Mouse (Mus musculus) hindbrain, postnatal 0 days (tissue): ENCODE results near the gene Fchsd2. TPM values are rescaled to one million over a fixed set of nuclear protein-coding genes. Genes with fewer than 3 reads are reported as not detected.

Source experiments
- ATAC-seq: fragments of 200-750 bp; cut with Nextera tagmentation; 2 replicates; pipeline ENCODE4 v1.8.0; 2017; ENCODE audit warnings: mild to moderate bottlenecking, moderate TSS enrichment, moderate library complexity
- DNase-seq: peaks from one replicate; pipeline ENCODE4 v3.0.0-alpha.2; 2015; ENCODE audit warnings: low spot score
- H3K27ac ChIP-seq: fragments of 300-500 bp; sonication (generic); 2 replicates; pipeline ENCODE4 v1.5.1; 2014; ENCODE audit warnings: mild to moderate bottlenecking
- H3K27me3 ChIP-seq: fragments of 300-500 bp; sonication (generic); 2 replicates; pipeline ENCODE4 v1.6.1; 2014; ENCODE audit warnings: low read length, mixed read lengths; ENCODE audit not compliant: insufficient read depth
- H3K36me3 ChIP-seq: fragments of 300-500 bp; sonication (generic); 2 replicates; pipeline ENCODE4 v1.6.1; 2014; ENCODE audit warnings: low read length, mixed read lengths; ENCODE audit not compliant: insufficient read depth
- H3K4me1 ChIP-seq: fragments of 300-500 bp; sonication (generic); 2 replicates; pipeline ENCODE4 v1.6.1; 2014; ENCODE audit warnings: antibody characterized with exemption, low read length, mixed read lengths; ENCODE audit not compliant: insufficient read depth
- H3K4me2 ChIP-seq: fragments of 300-500 bp; sonication (generic); 2 replicates; pipeline ENCODE4 v1.6.1; 2014; ENCODE audit warnings: low read depth, mild to moderate bottlenecking, low read length, moderate library complexity, mixed read lengths
- H3K4me3 ChIP-seq: fragments of 300-500 bp; sonication (generic); 2 replicates; pipeline ENCODE4 v1.5.1; 2014; ENCODE audit warnings: low read length
- H3K9ac ChIP-seq: fragments of 300-500 bp; sonication (generic); replicated peaks from 2 replicates; pipeline ENCODE4 v1.6.1; 2014; ENCODE audit warnings: mild to moderate bottlenecking, low read length, moderate library complexity, mixed read lengths
- H3K9me3 ChIP-seq: fragments of 300-500 bp; sonication (generic); 2 replicates; pipeline ENCODE4 v1.6.1; 2016; ENCODE audit warnings: low read length, mixed read lengths
- CTCF ChIP-seq: IDR thresholded peaks from 2 replicates; pipeline ENCODE4 v1.5.1; 2016; ENCODE audit warnings: antibody characterized with exemption, control low read depth, low read depth
- WGBS: fragments of 180-500 bp; shearing (Covaris S2); extraction: QIAGEN DNeasy Blood & Tissue Kit; methylation state at CpG from one replicate; pipeline ENCODE4 v1.1.7; 2014; 5-methylcytosine and 5-hydroxymethylcytosine counted together
- polyA plus RNA-seq: library from polyadenylated mRNA; unstranded; fragments of >200 nt; fragmentation: Nextera tagmentation; extraction: Ambion mirVana; gene quantifications from 2 replicates; pipeline ENCODE4 v1.2.1, GENCODE M21; 2015
- total RNA-seq: library from RNA; depleted of rRNA; stranded (reverse); fragments of >200 nt; gene quantifications from 2 replicates; pipeline ENCODE4 v1.2.3, GENCODE M21; 2014

Fchsd2 gene
- total and polyA plus RNA-seq, 2 experiments from 2014 or later, result 34.2 to 43.1 TPM

- 86% methylated on average over 5 of the region's 5 CpGs for WGBS
Measured at GRCm38 (mm10) chr7:101291211-101291610, 198.5 kb downstream of the Fchsd2 start.

GRCm38 (mm10) chr7:101291641-101292040, 199.0 kb downstream of the Fchsd2 start:
- H3K4me1 ChIP-seq, result peaks cover 7% of the 10 kb centered on the region; the same call in 1 of the 2 replicates
- 95% methylated on average over 8 of the region's 8 CpGs for WGBS
- no peak overlapping the region for H3K4me3 ChIP-seq
- H3K36me3 ChIP-seq, result peaks cover 12% of the 10 kb centered on the region
- no peak overlapping the region for H3K9ac ChIP-seq
- no peaks in the 10 kb centered on the region for H3K9me3 ChIP-seq
- H3K27ac ChIP-seq, result no peak overlapping the region
- ATAC-seq (no peak), DNase-seq (no peak)
- no peak for TF ChIP-seq CTCF
- no peaks in the 10 kb centered on the region for H3K27me3 ChIP-seq
- H3K4me2 ChIP-seq, result no peak overlapping the region

More at GRCm38 (mm10) chr7:101291211-101291610, 198.5 kb downstream of the Fchsd2 start:
- no peaks in the 10 kb centered on the region for H3K27me3 ChIP-seq
- no peak overlapping the region for H3K9ac ChIP-seq
- H3K4me1 ChIP-seq, result peaks cover 5% of the 10 kb centered on the region; the same call in 1 of the 2 replicates
- DNase-seq (no peak), ATAC-seq (no peak)
- no peak overlapping the region for H3K4me2 ChIP-seq
- H3K36me3 ChIP-seq, result peaks cover 12% of the 10 kb centered on the region
- no peaks in the 10 kb centered on the region for H3K9me3 ChIP-seq
- TF ChIP-seq CTCF, result no peak
- no peak overlapping the region for H3K4me3 ChIP-seq
- no peak overlapping the region for H3K27ac ChIP-seq

GRCm38 (mm10) chr7:101292086-101292485, 199.4 kb downstream of the Fchsd2 start:
- no peak for TF ChIP-seq CTCF
- Histone ChIP-seq H3K9ac (no peak overlapping the region), H3K27ac (no peak overlapping the region), H3K4me3 (no peak overlapping the region), H3K27me3 (no peaks in the 10 kb centered on the region), H3K9me3 (no peaks in the 10 kb centered on the region), H3K4me2 (no peak overlapping the region), H3K36me3 (peaks cover 12% of the 10 kb centered on the region), H3K4me1 (peaks cover 11% of the 10 kb centered on the region; the same call in 1 of the 2 replicates)
- 69% methylated on average over 4 of the region's 4 CpGs for WGBS
- DNase-seq, result no peak
- no peak for ATAC-seq

GRCm38 (mm10) chr7:101292696-101293095, 200.0 kb downstream of the Fchsd2 start:
- Histone ChIP-seq H3K4me1 (peaks cover 11% of the 10 kb centered on the region; the same call in 1 of the 2 replicates), H3K27ac (no peak overlapping the region), H3K27me3 (no peaks in the 10 kb centered on the region), H3K4me2 (no peak overlapping the region), H3K36me3 (peaks cover 12% of the 10 kb centered on the region), H3K9me3 (no peaks in the 10 kb centered on the region), H3K4me3 (no peak overlapping the region), H3K9ac (no peak overlapping the region)
- WGBS, result 89% methylated on average over 1 of the region's 1 CpGs
- ATAC-seq, result no peak
- TF ChIP-seq CTCF, result no peak
- DNase-seq, result no peak

GRCm38 (mm10) chr7:101293138-101293537, 200.5 kb downstream of the Fchsd2 start:
- H3K4me1 ChIP-seq, result peaks cover 11% of the 10 kb centered on the region; the same call in 1 of the 2 replicates
- no peak overlapping the region for H3K27ac ChIP-seq
- H3K9ac ChIP-seq, result no peak overlapping the region
- H3K27me3 ChIP-seq, result no peaks in the 10 kb centered on the region
- H3K4me2 ChIP-seq, result no peak overlapping the region
- H3K9me3 ChIP-seq, result no peaks in the 10 kb centered on the region
- no peak overlapping the region for H3K4me3 ChIP-seq
- WGBS, result 61% methylated on average over 4 of the region's 4 CpGs
- no peak for ATAC-seq
- no peak for TF ChIP-seq CTCF
- peaks cover 12% of the 10 kb centered on the region for H3K36me3 ChIP-seq
- no peak for DNase-seq

GRCm38 (mm10) chr7:101293611-101294010, 200.9 kb downstream of the Fchsd2 start:
- WGBS, result 54% methylated on average over 4 of the region's 4 CpGs
- no peak overlapping the region for H3K4me2 ChIP-seq
- H3K36me3 ChIP-seq, result peaks cover 12% of the 10 kb centered on the region
- no peak overlapping the region for H3K9ac ChIP-seq
- H3K4me1 ChIP-seq, result peaks cover 11% of the 10 kb centered on the region; the same call in 1 of the 2 replicates
- no peak for ATAC-seq
- no peak for DNase-seq
- no peak overlapping the region for H3K27ac ChIP-seq
- H3K27me3 ChIP-seq, result no peaks in the 10 kb centered on the region
- no peak overlapping the region for H3K4me3 ChIP-seq
- TF ChIP-seq CTCF, result 0 out of 2 replicates have a peak, but pooled peaks have one; percentile 2
- H3K9me3 ChIP-seq, result no peaks in the 10 kb centered on the region

GRCm38 (mm10) chr7:101295438-101295837, 202.8 kb downstream of the Fchsd2 start:
- Histone ChIP-seq H3K4me1 (peaks cover 11% of the 10 kb centered on the region; the same call in 1 of the 2 replicates), H3K27me3 (no peaks in the 10 kb centered on the region), H3K9me3 (no peaks in the 10 kb centered on the region), H3K9ac (no peak overlapping the region), H3K4me2 (no peak overlapping the region), H3K36me3 (no peaks in the 10 kb centered on the region; the same call in 1 of the 2 replicates), H3K4me3 (no peak overlapping the region), H3K27ac (no peak overlapping the region)
- 54% methylated on average over 1 of the region's 1 CpGs for WGBS
- ATAC-seq, result no peak
- TF ChIP-seq CTCF, result no peak
- DNase-seq, result no peak
